Mouse (Mus musculus) stomach, embryonic 14.5 days (tissue): ENCODE measurements around the gene Rps6kc1. TPM values are rescaled to one million over a fixed set of nuclear protein-coding genes. Genes with fewer than 3 reads are reported as not detected.

Experiments used
- ATAC-seq: fragments of 200-750 bp; cut with Nextera tagmentation; 2 replicates; pipeline ENCODE4 v1.8.0; 2017; ENCODE audit warnings: low read depth, moderate TSS enrichment; ENCODE audit not compliant: insufficient number of reproducible peaks, insufficient read depth, low FRiP score
- H3K27ac ChIP-seq: fragments of 300-500 bp; sonication (generic); 2 replicates; pipeline ENCODE4 v1.5.1; 2014; ENCODE audit warnings: mild to moderate bottlenecking, low read length, moderate library complexity, mixed read lengths
- H3K27me3 ChIP-seq: fragments of 300-500 bp; sonication (generic); 2 replicates; pipeline ENCODE4 v1.6.1; 2014; ENCODE audit warnings: low read length, control low read depth, mixed read lengths; ENCODE audit not compliant: control insufficient read depth, insufficient read depth
- H3K36me3 ChIP-seq: fragments of 300-500 bp; sonication (generic); 2 replicates; pipeline ENCODE4 v1.6.1; 2014; ENCODE audit warnings: mild to moderate bottlenecking, control low read depth, low read length, moderate library complexity, mixed read lengths; ENCODE audit not compliant: control insufficient read depth, insufficient read depth
- H3K4me1 ChIP-seq: fragments of 300-500 bp; sonication (generic); 2 replicates; pipeline ENCODE4 v1.6.1; 2014; ENCODE audit warnings: low read length, control low read depth, mixed read lengths; ENCODE audit not compliant: control insufficient read depth, insufficient read depth
- H3K4me2 ChIP-seq: fragments of 300-500 bp; sonication (generic); replicated peaks from 2 replicates; pipeline ENCODE4 v1.6.1; 2014; ENCODE audit warnings: low read depth, low read length, control low read depth
- H3K4me3 ChIP-seq: fragments of 300-500 bp; sonication (generic); 2 replicates; pipeline ENCODE4 v1.5.1; 2014; ENCODE audit warnings: low read depth, low read length, control low read depth
- H3K9ac ChIP-seq: fragments of 300-500 bp; sonication (generic); replicated peaks from 2 replicates; pipeline ENCODE4 v1.6.1; 2014; ENCODE audit warnings: low read depth, mild to moderate bottlenecking, control low read depth, low read length, moderate library complexity, mixed read lengths
- H3K9me3 ChIP-seq: fragments of 300-500 bp; sonication (generic); 2 replicates; pipeline ENCODE4 v1.6.1; 2016; ENCODE audit warnings: low read depth, low read length, control low read depth; ENCODE audit not compliant: control insufficient read depth
- WGBS: fragments of 180-500 bp; shearing (Covaris S2); extraction: QIAGEN DNeasy Blood & Tissue Kit; methylation state at CpG from one replicate; pipeline ENCODE4 v1.1.7; 2014; 5-methylcytosine and 5-hydroxymethylcytosine counted together
- polyA plus RNA-seq: library from polyadenylated mRNA; unstranded; fragments of >200 nt; fragmentation: Nextera tagmentation; extraction: Ambion mirVana; gene quantifications from 2 replicates; pipeline ENCODE4 v1.2.1, GENCODE M21; 2014

The Rps6kc1 gene
- polyA plus RNA-seq, 1 experiment from 2014 or later: 16.1 TPM

DNA sequence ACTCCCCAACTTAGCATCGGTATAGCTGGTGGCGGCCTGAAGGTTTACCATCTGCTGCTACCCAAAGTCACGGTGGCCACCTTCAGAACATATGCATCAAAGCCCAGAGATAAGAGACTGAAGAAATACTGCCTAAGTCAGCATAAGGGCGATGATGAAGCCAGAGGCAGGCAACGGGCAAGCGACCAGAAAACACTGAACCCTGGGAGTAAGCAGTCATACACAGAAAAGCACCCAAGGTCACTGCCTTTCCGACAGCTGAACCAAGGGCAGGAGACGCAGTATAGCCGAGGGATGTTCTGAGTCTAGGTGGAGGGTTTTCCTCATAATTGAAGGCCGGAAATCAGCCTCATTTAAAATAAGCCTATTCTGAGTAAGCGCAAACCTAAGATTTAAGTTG, 95.4 kb downstream of the Rps6kc1 start:
- Histone ChIP-seq H3K36me3 (no peaks in the 10 kb centered on the region; the same call in 1 of the 2 replicates), H3K27me3 (no peaks in the 10 kb centered on the region), H3K4me2 (no peak overlapping the region), H3K9ac (no peak overlapping the region), H3K9me3 (no peaks in the 10 kb centered on the region), H3K27ac (no peak overlapping the region), H3K4me3 (no peak overlapping the region), H3K4me1 (no peaks in the 10 kb centered on the region)
- WGBS: 78% methylated on average over 11 of the region's 11 CpGs
- no peak for ATAC-seq

DNA sequence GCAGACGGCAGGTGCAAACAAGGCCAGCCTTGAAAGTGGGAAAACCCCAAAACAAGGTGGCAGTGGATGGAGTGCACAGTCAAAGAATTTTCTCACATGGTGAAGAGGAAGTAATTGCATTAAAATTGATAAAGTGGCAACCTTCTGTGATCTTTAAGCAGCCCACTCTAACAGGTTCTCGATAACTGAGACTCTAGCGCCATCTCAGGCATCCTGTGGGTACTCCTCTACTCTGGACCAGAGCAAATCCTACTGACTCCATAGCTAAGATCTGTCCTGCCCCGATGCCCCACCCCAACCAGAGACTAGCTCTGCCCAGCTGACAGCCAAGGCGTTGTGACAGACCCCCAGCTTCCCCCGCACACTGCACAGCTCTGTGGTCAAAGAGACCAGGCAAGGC, 101.2 kb downstream of the Rps6kc1 start:
- WGBS: 81% methylated on average over 6 of the region's 6 CpGs
- Histone ChIP-seq H3K4me2 (no peak overlapping the region), H3K27me3 (no peaks in the 10 kb centered on the region), H3K9me3 (no peaks in the 10 kb centered on the region), H3K36me3 (no peaks in the 10 kb centered on the region; the same call in 1 of the 2 replicates), H3K4me3 (no peak overlapping the region), H3K9ac (no peak overlapping the region), H3K27ac (no peak overlapping the region), H3K4me1 (no peaks in the 10 kb centered on the region)
- ATAC-seq: no peak

DNA sequence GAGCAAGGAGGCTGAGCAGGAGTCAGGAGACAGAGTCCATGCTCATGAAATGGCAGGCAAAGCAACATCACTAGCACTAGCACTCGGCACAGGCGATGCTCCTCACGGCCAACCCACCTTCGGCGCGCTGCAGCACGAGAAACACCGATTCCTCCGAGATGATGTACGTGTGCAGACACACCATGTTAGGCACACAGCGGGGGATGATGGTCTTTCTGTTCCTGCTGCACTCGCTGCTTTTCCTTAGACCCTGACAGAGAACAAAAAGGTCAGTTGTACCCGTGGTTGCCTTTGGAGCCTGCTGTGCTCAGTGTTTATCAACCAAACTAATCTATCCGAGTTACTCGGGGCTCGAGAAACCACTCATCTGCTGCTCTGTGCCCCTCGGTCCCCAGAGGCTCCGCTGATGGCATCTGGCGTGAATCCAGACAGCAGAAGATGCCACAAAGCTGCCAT, 102.8 kb downstream of the Rps6kc1 start:
- no peak for ATAC-seq
- H3K4me3 ChIP-seq: no peak overlapping the region
- WGBS: 61% methylated on average over 19 of the region's 19 CpGs

DNA sequence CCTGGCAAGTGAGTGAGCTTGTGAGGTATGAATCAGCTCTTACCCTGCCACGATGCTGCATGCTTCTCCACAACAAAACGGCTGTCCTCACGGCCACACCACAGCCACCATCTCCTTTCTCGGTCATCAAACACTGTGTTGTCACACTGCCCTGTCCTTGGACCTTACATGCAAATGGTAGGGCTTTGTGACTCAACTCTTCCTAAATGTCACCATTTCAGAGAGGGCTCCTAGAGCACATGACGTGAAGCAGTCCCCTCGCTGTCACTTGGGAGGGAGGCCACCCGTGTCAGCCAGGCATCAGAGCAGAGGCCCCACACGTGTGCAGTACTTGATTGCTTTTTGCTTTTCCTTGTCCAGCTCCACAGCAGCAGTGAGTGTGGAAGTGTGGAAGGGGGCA, 104.8 kb downstream of the Rps6kc1 start:
- Histone ChIP-seq H3K9me3 (no peaks in the 10 kb centered on the region), H3K27me3 (no peaks in the 10 kb centered on the region), H3K4me2 (no peak overlapping the region), H3K4me1 (no peaks in the 10 kb centered on the region), H3K4me3 (no peak overlapping the region), H3K36me3 (no peaks in the 10 kb centered on the region; the same call in 1 of the 2 replicates), H3K9ac (no peak overlapping the region), H3K27ac (no peak overlapping the region)
- 85% methylated on average over 8 of the region's 8 CpGs for WGBS
- no peak for ATAC-seq

More for the DNA sequence above, 102.8 kb downstream of the Rps6kc1 start:
- Histone ChIP-seq H3K36me3 (no peaks in the 10 kb centered on the region; the same call in 1 of the 2 replicates), H3K9me3 (no peaks in the 10 kb centered on the region), H3K4me2 (no peak overlapping the region), H3K27me3 (no peaks in the 10 kb centered on the region), H3K9ac (no peak overlapping the region), H3K4me1 (no peaks in the 10 kb centered on the region), H3K27ac (no peak overlapping the region)

DNA sequence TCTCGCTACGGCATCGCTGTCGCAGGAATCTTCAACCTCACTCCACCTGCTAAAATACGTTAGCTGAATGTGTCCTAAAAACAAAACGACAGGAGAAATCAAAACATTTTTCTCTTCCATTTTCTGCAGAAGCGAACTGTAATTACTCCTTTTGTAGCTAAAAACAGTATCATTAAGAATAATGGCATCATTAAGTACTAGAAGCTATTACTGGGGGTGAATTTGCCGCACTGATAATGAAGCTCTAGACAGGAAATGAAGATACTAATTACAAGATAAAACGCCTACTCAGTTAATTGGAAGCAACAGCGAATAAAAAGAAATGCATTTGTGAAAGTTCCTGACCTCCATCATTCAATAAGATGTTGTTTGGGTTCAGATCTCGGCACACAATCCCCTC, 112.9 kb downstream of the Rps6kc1 start:
- WGBS: 87% methylated on average over 11 of the region's 11 CpGs
- H3K36me3 ChIP-seq: 0 out of 2 replicates have a peak, but pooled peaks cover 4% of the 10 kb centered on the region
- no peaks in the 10 kb centered on the region for H3K27me3 ChIP-seq

DNA sequence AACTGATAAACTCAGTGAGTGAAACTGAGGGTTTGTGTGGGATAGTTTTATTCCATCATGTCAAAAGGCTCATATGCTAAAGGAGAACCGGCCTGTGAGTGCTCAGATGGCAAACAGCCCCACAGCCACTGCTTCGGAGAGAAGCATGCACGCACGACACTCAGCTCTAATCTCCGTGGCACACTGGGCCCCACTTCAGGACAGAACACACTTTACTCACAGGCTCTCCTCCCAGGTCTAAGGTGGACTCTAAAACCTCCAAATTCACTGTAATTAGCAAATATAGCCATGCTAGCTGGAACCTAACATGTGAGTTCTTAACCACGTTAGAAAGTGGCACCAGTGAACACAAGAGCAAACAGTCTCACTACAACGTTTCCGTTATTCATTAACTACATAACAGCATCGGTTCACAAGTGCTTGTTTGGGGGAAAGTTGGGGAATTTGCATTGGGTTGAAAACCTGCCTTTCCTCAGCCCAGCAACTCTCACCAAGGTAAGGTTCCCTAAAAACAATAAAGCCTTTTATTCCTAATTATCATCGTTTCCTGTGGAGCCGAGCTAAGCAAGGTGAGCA, 114.0 kb downstream of the Rps6kc1 start:
- Histone ChIP-seq H3K4me1 (no peaks in the 10 kb centered on the region), H3K9me3 (no peaks in the 10 kb centered on the region), H3K4me3 (no peak overlapping the region), H3K36me3 (0 out of 2 replicates have a peak, but pooled peaks cover 4% of the 10 kb centered on the region), H3K4me2 (no peak overlapping the region), H3K27me3 (no peaks in the 10 kb centered on the region), H3K27ac (no peak overlapping the region), H3K9ac (no peak overlapping the region)
- ATAC-seq: no peak
- WGBS: 67% methylated on average over 11 of the region's 11 CpGs

More for the DNA sequence above, 112.9 kb downstream of the Rps6kc1 start:
- Histone ChIP-seq H3K27ac (no peak overlapping the region), H3K4me2 (no peak overlapping the region), H3K4me3 (no peak overlapping the region), H3K4me1 (no peaks in the 10 kb centered on the region), H3K9me3 (no peaks in the 10 kb centered on the region), H3K9ac (no peak overlapping the region)
- ATAC-seq: no peak

DNA sequence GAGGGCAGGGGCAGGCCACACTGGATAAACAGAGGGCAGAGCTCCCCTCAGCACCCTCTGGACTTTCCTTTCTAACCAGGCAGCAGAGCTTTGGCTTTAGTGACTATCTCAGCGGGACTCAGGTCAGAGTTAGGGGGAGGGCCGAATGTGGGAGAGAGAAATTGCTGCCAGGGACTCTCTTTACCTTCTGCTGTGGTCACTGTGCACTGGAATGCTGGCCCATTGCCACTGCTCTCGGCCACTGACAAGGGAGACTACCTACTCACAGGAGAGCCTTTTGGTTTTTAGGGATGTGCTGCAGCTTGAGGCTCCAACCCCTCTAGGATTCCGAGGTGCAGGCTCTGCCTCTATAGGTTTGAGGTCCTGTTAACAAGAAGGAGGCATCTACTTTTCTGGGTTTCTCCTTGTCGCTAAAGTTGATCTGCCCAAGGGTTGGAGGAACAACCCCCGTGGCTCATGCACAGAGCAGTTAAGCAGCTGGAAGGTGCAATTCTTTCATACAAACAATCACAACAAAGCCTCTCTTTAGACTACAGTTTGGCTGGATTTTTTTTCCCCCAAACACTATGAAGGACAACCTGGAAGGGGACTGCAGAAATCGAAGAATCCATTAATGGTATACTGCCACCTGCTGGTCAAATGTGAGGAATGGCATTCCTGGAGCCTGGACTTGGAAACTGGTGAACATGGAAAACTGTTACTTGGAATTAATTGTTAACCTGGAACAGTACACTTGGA, 114.7 kb downstream of the Rps6kc1 start:
- Histone ChIP-seq H3K27me3 (no peaks in the 10 kb centered on the region), H3K4me2 (no peak overlapping the region), H3K27ac (no peak overlapping the region), H3K4me3 (no peak overlapping the region), H3K9ac (no peak overlapping the region), H3K9me3 (no peaks in the 10 kb centered on the region), H3K4me1 (no peaks in the 10 kb centered on the region), H3K36me3 (0 out of 2 replicates have a peak, but pooled peaks cover 4% of the 10 kb centered on the region)
- 39% methylated on average over 7 of the region's 7 CpGs for WGBS
- ATAC-seq: no peak; the same call in 1 of the 2 replicates

DNA sequence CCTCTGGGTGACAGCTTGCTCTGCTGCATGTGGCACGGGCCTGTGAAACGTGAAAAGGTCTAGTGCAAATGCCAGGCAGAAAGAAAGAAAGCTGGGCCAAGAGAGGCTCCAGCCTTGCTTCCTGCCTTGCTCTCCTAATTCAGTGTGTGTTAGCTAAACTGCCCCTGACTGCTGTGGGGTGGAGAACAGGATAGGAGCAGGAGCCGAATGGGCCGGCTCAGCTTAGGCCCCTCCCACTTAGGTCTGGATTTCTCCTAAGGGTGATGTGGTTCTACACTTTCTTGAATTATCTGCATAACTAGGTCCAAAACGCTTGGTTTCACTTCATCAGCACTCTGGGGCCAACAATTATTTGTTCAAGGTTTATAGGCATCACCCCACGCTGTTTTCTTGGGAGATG, 119.9 kb downstream of the Rps6kc1 start:
- Histone ChIP-seq H3K4me3 (no peak overlapping the region), H3K27ac (no peak overlapping the region), H3K27me3 (no peaks in the 10 kb centered on the region), H3K4me1 (no peaks in the 10 kb centered on the region), H3K4me2 (no peak overlapping the region), H3K9ac (no peak overlapping the region), H3K9me3 (no peaks in the 10 kb centered on the region), H3K36me3 (no peaks in the 10 kb centered on the region)
- 75% methylated on average over 6 of the region's 6 CpGs for WGBS
- no peak for ATAC-seq
